Mouse (Mus musculus) lung, embryonic 14.5 days (tissue): Measurements from ENCODE around the gene Slc35c2. TPM values are rescaled to one million over a fixed set of nuclear protein-coding genes. Genes with fewer than 3 reads are reported as not detected.
A peak's percentile ranks its signal among the peaks of the same experiment; 100 is the strongest.

ENCODE experiments used
- ATAC-seq: fragments of 200-750 bp; cut with Nextera tagmentation; 2 replicates; pipeline ENCODE4 v1.8.0; 2017; ENCODE audit warnings: mild to moderate bottlenecking, moderate TSS enrichment, moderate library complexity; ENCODE audit not compliant: insufficient read depth
- DNase-seq: peaks from one replicate; pipeline ENCODE4 v3.0.0-alpha.2; 2015
- H3K27ac ChIP-seq: fragments of 300-500 bp; sonication (generic); 2 replicates; pipeline ENCODE4 v1.5.1; 2014; ENCODE audit warnings: low read depth, mild to moderate bottlenecking, moderate library complexity
- H3K27me3 ChIP-seq: fragments of 300-500 bp; sonication (generic); 2 replicates; pipeline ENCODE4 v1.6.1; 2014; ENCODE audit warnings: low read length, control low read depth; ENCODE audit not compliant: insufficient read depth
- H3K36me3 ChIP-seq: fragments of 300-500 bp; sonication (generic); 2 replicates; pipeline ENCODE4 v1.6.1; 2014; ENCODE audit warnings: control low read depth; ENCODE audit not compliant: insufficient read depth
- H3K4me1 ChIP-seq: fragments of 300-500 bp; sonication (generic); 2 replicates; pipeline ENCODE4 v1.6.1; 2014; ENCODE audit warnings: antibody characterized with exemption, control low read depth; ENCODE audit not compliant: insufficient read depth
- H3K4me2 ChIP-seq: fragments of 300-500 bp; sonication (generic); 2 replicates; pipeline ENCODE4 v1.6.1; 2014; ENCODE audit warnings: mild to moderate bottlenecking
- H3K4me3 ChIP-seq: fragments of 300-500 bp; sonication (generic); 2 replicates; pipeline ENCODE4 v1.5.1; 2014; ENCODE audit warnings: low read depth, low read length
- H3K9ac ChIP-seq: fragments of 300-500 bp; sonication (generic); 2 replicates; pipeline ENCODE4 v1.6.1; 2014
- H3K9me3 ChIP-seq: fragments of 300-500 bp; sonication (generic); 2 replicates; pipeline ENCODE4 v1.6.1; 2016; ENCODE audit warnings: low read depth, low read length, control low read depth
- CTCF ChIP-seq: IDR thresholded peaks from 2 replicates; pipeline ENCODE4 v1.5.1; 2016; ENCODE audit warnings: antibody characterized with exemption, low read depth
- WGBS: fragments of 180-500 bp; shearing (Covaris S2); extraction: QIAGEN DNeasy Blood & Tissue Kit; methylation state at CpG from one replicate; pipeline ENCODE4 v1.1.7; 2014; 5-methylcytosine and 5-hydroxymethylcytosine counted together
- polyA plus RNA-seq: library from polyadenylated mRNA; unstranded; fragments of >200 nt; fragmentation: Nextera tagmentation; extraction: Ambion mirVana; gene quantifications from 2 replicates; pipeline ENCODE4 v1.2.1, GENCODE M21; 2014

The Slc35c2 gene
- polyA plus RNA-seq, 1 experiment from 2014 or later, result 51.9 TPM

DNA sequence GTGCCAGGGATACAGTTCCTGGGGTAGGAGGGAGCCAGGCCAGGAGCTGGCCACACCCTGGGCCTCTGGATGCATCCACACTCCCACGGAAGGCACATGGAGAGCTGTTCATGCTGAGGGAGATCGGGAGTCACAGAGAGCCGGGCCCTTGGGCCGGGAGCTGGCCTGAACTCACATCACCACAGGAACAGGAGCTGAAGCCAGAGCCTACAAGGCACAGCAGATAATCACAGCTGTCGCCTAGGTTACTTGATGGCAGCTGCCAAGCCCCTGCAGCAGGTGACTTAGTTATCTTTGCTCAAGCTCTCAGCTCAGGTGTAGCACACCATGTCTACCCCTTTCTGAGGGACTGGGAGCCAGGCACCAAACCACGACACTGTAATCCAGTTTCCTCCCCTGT lies 29.3 kb downstream of the Slc35c2 start:
- no peak for TF ChIP-seq CTCF
- Histone ChIP-seq H3K36me3 (no peaks in the 10 kb centered on the region), H3K4me1 (no peaks in the 10 kb centered on the region), H3K9ac (no peak overlapping the region), H3K4me2 (no peak overlapping the region), H3K27ac (no peak overlapping the region), H3K27me3 (peaks cover 16% of the 10 kb centered on the region), H3K4me3 (no peak overlapping the region), H3K9me3 (no peaks in the 10 kb centered on the region)
- DNase-seq (no peak), ATAC-seq (no peak)
- 72% methylated on average over 6 of the region's 6 CpGs for WGBS

DNA sequence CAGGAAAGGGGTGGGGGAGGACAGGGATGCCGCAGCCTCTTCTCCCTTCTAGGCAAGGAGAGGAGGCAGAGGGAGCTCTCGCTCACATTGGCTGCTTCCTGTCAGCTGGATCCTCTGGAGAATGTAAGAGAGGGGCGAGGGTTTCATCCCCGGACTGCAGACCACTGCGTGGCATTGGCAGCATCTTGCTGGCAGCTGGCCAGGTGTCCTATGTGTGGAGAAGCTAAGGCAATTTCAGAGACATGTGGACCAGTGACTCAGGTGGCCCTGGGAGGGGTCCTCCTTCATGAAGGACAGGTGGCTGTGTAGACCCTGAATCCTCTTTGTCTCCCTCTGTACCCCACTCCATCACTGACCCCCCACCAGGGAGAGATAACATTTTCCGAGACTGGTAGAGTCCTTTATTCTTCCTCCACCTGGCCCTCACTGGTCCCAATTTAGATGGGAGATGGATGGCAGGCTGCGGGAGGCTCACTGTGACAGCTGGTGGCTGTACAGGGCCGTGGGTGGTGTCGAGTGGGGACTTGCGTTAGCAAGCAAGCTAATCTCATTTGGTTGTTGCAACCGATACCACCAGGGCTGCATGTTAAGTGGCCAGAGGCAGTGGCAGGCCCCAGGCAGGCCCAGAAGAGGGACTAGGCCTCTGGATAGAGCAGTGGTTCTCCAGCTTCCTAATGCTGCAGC lies 30.4 kb downstream of the Slc35c2 start:
- Histone ChIP-seq H3K9ac (no peak overlapping the region), H3K36me3 (no peaks in the 10 kb centered on the region), H3K27ac (no peak overlapping the region), H3K4me1 (no peaks in the 10 kb centered on the region), H3K4me3 (no peak overlapping the region), H3K27me3 (peaks cover 22% of the 10 kb centered on the region), H3K4me2 (no peak overlapping the region), H3K9me3 (no peaks in the 10 kb centered on the region)
- DNase-seq, result peak; percentile 16
- WGBS, result 38% methylated on average over 11 of the region's 11 CpGs
- TF ChIP-seq CTCF, result no peak
- ATAC-seq, result no peak

DNA sequence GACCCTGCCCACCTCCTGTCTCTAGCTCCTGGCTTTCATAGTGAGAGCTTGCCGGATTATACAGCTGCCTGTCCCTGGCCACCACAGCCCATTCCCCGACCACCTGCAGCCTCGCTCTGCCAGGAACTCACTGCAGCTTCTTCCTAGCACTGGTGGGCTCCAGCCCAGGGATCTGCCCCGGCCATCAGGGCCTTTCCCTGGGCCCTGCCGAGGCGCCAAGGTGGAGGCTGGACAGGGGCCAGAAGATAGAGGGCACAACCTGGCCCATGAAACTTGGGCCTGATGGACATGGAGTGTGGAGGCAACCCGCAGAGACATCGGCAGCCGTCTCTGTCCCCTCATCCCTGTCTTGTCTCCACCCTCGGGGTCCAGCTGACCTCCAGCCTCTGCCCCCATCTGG lies 31.5 kb downstream of the Slc35c2 start:
- Histone ChIP-seq H3K9ac (no peak overlapping the region), H3K27me3 (peaks cover 26% of the 10 kb centered on the region)
- 64% methylated on average over 10 of the region's 10 CpGs for WGBS

DNA sequence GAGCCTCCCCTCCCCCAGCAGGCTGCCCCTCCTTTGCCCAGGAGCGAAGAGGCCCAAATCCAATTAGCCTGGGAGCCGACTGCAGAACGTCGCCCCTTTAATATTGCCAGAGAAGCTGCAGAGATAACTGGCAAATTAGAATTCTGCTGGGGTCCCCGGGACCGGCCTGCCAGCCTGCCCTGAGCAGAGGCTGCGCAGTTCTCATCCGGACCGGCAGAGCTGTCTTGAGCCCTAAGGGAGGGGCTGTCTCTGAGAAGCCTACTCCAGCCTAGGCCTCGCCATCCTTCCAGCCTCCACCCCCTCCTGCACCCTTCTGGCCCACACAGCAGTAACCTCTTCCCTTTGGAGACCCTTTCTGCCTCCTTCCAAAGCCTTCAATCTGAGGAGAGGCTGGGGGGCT lies 33.8 kb downstream of the Slc35c2 start:
- no peak overlapping the region for H3K4me2 ChIP-seq
- H3K27ac ChIP-seq, result no peak overlapping the region
- ATAC-seq, result no peak
- H3K9me3 ChIP-seq, result no peaks in the 10 kb centered on the region
- 0 out of 2 replicates have a peak, but pooled peaks cover 3% of the 10 kb centered on the region for H3K4me1 ChIP-seq
- H3K9ac ChIP-seq, result no peak overlapping the region
- TF ChIP-seq CTCF, result no peak
- H3K36me3 ChIP-seq, result no peaks in the 10 kb centered on the region
- no peak overlapping the region for H3K4me3 ChIP-seq
- DNase-seq, result peak; percentile 10
- WGBS, result 18% methylated on average over 10 of the region's 10 CpGs
- H3K27me3 ChIP-seq, result peaks cover 26% of the 10 kb centered on the region

More for the DNA sequence above, 31.5 kb downstream of the Slc35c2 start:
- ATAC-seq (no peak), DNase-seq (no peak)
- no peak overlapping the region for H3K4me3 ChIP-seq
- H3K4me1 ChIP-seq, result no peaks in the 10 kb centered on the region
- H3K36me3 ChIP-seq, result no peaks in the 10 kb centered on the region
- H3K9me3 ChIP-seq, result no peaks in the 10 kb centered on the region
- no peak overlapping the region for H3K4me2 ChIP-seq
- no peak overlapping the region for H3K27ac ChIP-seq
- no peak for TF ChIP-seq CTCF

DNA sequence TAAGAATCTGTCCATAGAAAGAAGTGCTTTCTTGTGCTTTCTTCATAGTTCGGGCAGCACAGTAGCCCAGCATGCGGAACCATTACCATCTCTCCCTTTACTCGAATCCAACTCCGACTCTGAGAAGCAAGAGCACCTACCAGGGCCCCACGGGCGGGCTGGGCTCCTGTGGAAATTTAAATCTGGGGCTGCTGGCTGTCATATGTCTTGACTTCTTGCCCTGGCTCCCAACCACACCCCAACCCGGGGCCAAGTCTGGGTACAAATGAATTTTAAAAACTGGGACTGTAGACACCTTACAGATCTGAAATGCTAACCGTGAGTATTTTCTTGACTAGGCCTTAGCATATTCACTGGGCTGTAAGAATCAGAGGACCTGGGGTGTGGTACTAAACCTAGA lies 34.4 kb downstream of the Slc35c2 start:
- Histone ChIP-seq H3K27me3 (peaks cover 26% of the 10 kb centered on the region), H3K9me3 (no peaks in the 10 kb centered on the region), H3K4me3 (no peak overlapping the region), H3K4me2 (no peak overlapping the region), H3K9ac (no peak overlapping the region), H3K27ac (no peak overlapping the region), H3K36me3 (no peaks in the 10 kb centered on the region), H3K4me1 (0 out of 2 replicates have a peak, but pooled peaks cover 3% of the 10 kb centered on the region)
- no peak for ATAC-seq
- TF ChIP-seq CTCF, result no peak
- DNase-seq, result no peak
- 72% methylated on average over 8 of the region's 8 CpGs for WGBS

DNA sequence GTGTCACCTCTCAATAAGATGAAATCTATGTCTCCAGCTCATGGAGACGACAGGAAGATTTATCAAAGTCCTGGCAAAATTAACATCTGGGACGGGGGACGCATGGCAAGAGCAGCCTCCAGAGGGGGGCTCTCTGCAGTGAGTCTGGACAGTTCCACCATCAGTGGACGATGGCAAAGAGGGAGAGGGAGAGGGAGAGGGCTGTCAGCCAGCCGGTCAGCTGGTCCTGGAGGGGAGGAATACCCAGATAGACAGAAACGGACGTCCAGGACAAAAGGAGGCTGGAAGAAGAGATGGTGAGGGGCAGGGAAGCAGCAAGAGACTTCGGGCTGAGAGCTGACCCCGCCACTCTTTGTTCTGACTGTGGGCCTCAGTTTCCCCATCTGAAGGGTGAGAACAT lies 34.9 kb downstream of the Slc35c2 start:
- no peaks in the 10 kb centered on the region for H3K9me3 ChIP-seq
- H3K27ac ChIP-seq, result no peak overlapping the region
- no peak overlapping the region for H3K9ac ChIP-seq
- H3K4me3 ChIP-seq, result no peak overlapping the region
- H3K27me3 ChIP-seq, result peaks cover 26% of the 10 kb centered on the region
- DNase-seq (no peak), ATAC-seq (no peak)
- H3K4me2 ChIP-seq, result no peak overlapping the region
- H3K4me1 ChIP-seq, result 0 out of 2 replicates have a peak, but pooled peaks cover 3% of the 10 kb centered on the region
- WGBS, result 47% methylated on average over 9 of the region's 9 CpGs
- H3K36me3 ChIP-seq, result no peaks in the 10 kb centered on the region
- TF ChIP-seq CTCF, result no peak

DNA sequence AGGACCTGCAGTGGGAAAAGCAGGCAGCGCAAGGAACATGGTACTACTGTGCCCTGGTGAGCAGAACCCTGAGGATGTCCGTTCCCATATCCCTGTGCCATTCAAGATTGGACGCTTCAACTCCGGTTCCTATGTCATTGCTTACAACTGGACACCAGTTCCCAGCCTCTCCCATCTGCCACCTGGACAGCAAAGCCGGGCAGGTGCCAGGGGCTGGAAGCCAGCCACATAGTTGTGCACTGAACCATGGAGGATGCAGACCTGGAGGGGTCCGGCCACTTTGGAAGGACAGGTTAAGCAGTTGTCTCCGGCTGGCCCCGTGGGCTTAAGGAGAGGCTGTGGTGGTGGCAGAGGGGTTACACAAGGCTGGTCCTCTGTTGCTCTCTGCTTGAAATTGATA lies 35.3 kb downstream of the Slc35c2 start:
- no peak overlapping the region for H3K4me2 ChIP-seq
- no peak for DNase-seq
- ATAC-seq, result no peak
- no peak overlapping the region for H3K9ac ChIP-seq
- H3K4me1 ChIP-seq, result 0 out of 2 replicates have a peak, but pooled peaks cover 3% of the 10 kb centered on the region
- H3K9me3 ChIP-seq, result no peaks in the 10 kb centered on the region
- WGBS, result 80% methylated on average over 8 of the region's 8 CpGs
- peaks cover 26% of the 10 kb centered on the region for H3K27me3 ChIP-seq
- H3K36me3 ChIP-seq, result no peaks in the 10 kb centered on the region
- H3K4me3 ChIP-seq, result no peak overlapping the region
- no peak overlapping the region for H3K27ac ChIP-seq
- no peak for TF ChIP-seq CTCF
